Comparison of ENCODE assay signal across 8 mouse cellular contexts in genomic region chr10:62865167-62866034, GRCm38 (mm10). TPM values are rescaled to one million over a fixed set of nuclear protein-coding genes. Genes with fewer than 3 reads are reported as not detected.
DNase-seq lines count a peak whose midpoint lies in the region; ATAC-seq and TF ChIP-seq lines count a peak whose summit lies in the region.

No protein-coding gene starts in this region.

- TF ChIP-seq CTCF in C2C12 (IDR thresholded peaks at IDR 0.05; ENCODE audit: control insufficient read depth, insufficient read depth, insufficient read length) = no peak
- TF ChIP-seq CTCF in kidney, postnatal 0 days (IDR thresholded peaks at IDR 0.05; ENCODE audit: low read depth) = no peak
- no peak for TF ChIP-seq CTCF in liver, adult 2 months (IDR thresholded peaks at IDR 0.05; ENCODE audit: low read depth, low read length)

- peaks cover 35% of the 10 kb centered on the region for H3K4me1 ChIP-seq in forebrain, embryonic 10.5 days
- peaks cover 12 to 18% of the 10 kb centered on the region in 2 experiments for H3K4me1 ChIP-seq in heart, embryonic 14.5 days (ENCODE audit: control insufficient read depth in 2 of 2, insufficient read depth in 2 of 2, low read length in 2 of 2)
- peaks cover 8% of the 10 kb centered on the region; the same call in 1 of the 2 replicates for H3K4me1 ChIP-seq in kidney, postnatal 0 days (replicated peaks; ENCODE audit: insufficient read depth, low read length)
- 0 out of 2 replicates have a peak, but pooled peaks cover 2% of the 10 kb centered on the region for H3K4me1 ChIP-seq in liver, adult 2 months (ENCODE audit: control insufficient read depth, insufficient read depth, low read length)
- H3K4me1 ChIP-seq in stomach, embryonic 14.5 days (ENCODE audit: control insufficient read depth, insufficient read depth, low read length) = peaks cover 13% of the 10 kb centered on the region; the same call in 1 of the 2 replicates

- H3K27me3 ChIP-seq in C2C12 (ENCODE audit: control insufficient read depth, insufficient read depth, insufficient read length) = no peaks in the 10 kb centered on the region
- no peaks in the 10 kb centered on the region for H3K27me3 ChIP-seq in forebrain, embryonic 10.5 days (ENCODE audit: poor library complexity, severe bottlenecking)
- no peaks in the 10 kb centered on the region for H3K27me3 ChIP-seq in heart, embryonic 14.5 days (ENCODE audit: control insufficient read depth, insufficient read depth, low read length)
- H3K27me3 ChIP-seq in kidney, postnatal 0 days (ENCODE audit: insufficient read depth, low read length) = no peaks in the 10 kb centered on the region
- no peaks in the 10 kb centered on the region for H3K27me3 ChIP-seq in liver, adult 2 months (ENCODE audit: control insufficient read depth, insufficient read depth, low read length)
- H3K27me3 ChIP-seq in stomach, embryonic 14.5 days (ENCODE audit: control insufficient read depth, insufficient read depth, low read length) = no peaks in the 10 kb centered on the region

- no peak for TF ChIP-seq POLR2A in liver, adult 2 months (IDR thresholded peaks at IDR 0.05; ENCODE audit: extremely low read depth, insufficient read depth, low read length)

- WGBS in forebrain, embryonic 10.5 days = 2% methylated on average over 28 of the region's 28 CpGs
- WGBS in heart, embryonic 14.5 days = 0% methylated on average over 28 of the region's 28 CpGs
- WGBS in kidney, postnatal 0 days = under 1% methylated on average over 28 of the region's 28 CpGs
- WGBS in liver, adult 2 months = 4% methylated on average over 28 of the region's 28 CpGs
- 2% methylated on average over 28 of the region's 28 CpGs for WGBS in stomach, embryonic 14.5 days

- H3K79me2 ChIP-seq in C2C12 (ENCODE audit: control insufficient read depth, insufficient read depth) = no peaks in the 10 kb centered on the region
- H3K79me2 ChIP-seq in liver, adult 2 months (ENCODE audit: control insufficient read depth, insufficient read depth, low read length) = no peaks in the 10 kb centered on the region

- peak; percentile 93 for ATAC-seq in heart, embryonic 14.5 days (ENCODE audit: insufficient number of reproducible peaks, insufficient read depth, low FRiP score, low read depth)
- ATAC-seq in kidney, postnatal 0 days (replicated peaks; ENCODE audit: low FRiP score, low read depth) = peak; percentile 90
- peak; percentile 32 for ATAC-seq in monocyte, adult 5-6 weeks (replicated peaks; ENCODE audit: insufficient number of reproducible peaks, low FRiP score, low TSS enrichment, poor library complexity, severe bottlenecking)
- peak; percentile 93 for ATAC-seq in stomach, embryonic 14.5 days (ENCODE audit: insufficient number of reproducible peaks, insufficient read depth, low FRiP score, low read depth)

- peaks cover 4% of the 10 kb centered on the region; the same call in 1 of the 2 replicates for H3K9me3 ChIP-seq in forebrain, embryonic 10.5 days
- peaks cover 3% of the 10 kb centered on the region; the same call in 1 of the 2 replicates for H3K9me3 ChIP-seq in heart, embryonic 14.5 days (ENCODE audit: control insufficient read depth, low read length)
- no peaks in the 10 kb centered on the region for H3K9me3 ChIP-seq in kidney, postnatal 0 days (replicated peaks; ENCODE audit: low read length)
- H3K9me3 ChIP-seq in stomach, embryonic 14.5 days (ENCODE audit: control insufficient read depth, low read depth, low read length) = no peaks in the 10 kb centered on the region

- peak; percentile 90 for DNase-seq in brain, embryonic 18.5 days (ENCODE audit: low read depth, low spot score)
- peak; percentile 89 for DNase-seq in forebrain, embryonic 10.5 days (ENCODE audit: extremely low spot score, low spot score)
- peak; percentile 93 for DNase-seq in kidney, postnatal 0 days (ENCODE audit: low spot score)
- no peak for DNase-seq in liver, adult 2 months (ENCODE audit: extremely low read depth, low read depth, low spot score)

- peak overlapping the region; percentile 78 for H3K9ac ChIP-seq in heart, embryonic 14.5 days (ENCODE audit: low read length)
- H3K9ac ChIP-seq in kidney, postnatal 0 days (ENCODE audit: low read depth, low read length) = peak overlapping the region; percentile 50
- peak overlapping the region; percentile 33 for H3K9ac ChIP-seq in liver, adult 2 months (ENCODE audit: low read depth, low read length)
- peak overlapping the region; percentile 57 for H3K9ac ChIP-seq in stomach, embryonic 14.5 days (replicated peaks; ENCODE audit: low read depth, low read length)

- H3K79me3 ChIP-seq in C2C12 (ENCODE audit: low read depth) = no peaks in the 10 kb centered on the region

- peak overlapping the region; percentile 58 for H3ac ChIP-seq in C2C12 (ENCODE audit: control insufficient read depth, insufficient read length, low read depth)

- no peaks in the 10 kb centered on the region for H3K36me3 ChIP-seq in C2C12 (ENCODE audit: control insufficient read depth, insufficient read depth)
- peaks cover 23% of the 10 kb centered on the region for H3K36me3 ChIP-seq in forebrain, embryonic 10.5 days (replicated peaks)
- 0 out of 2 replicates have a peak, but pooled peaks cover 7% of the 10 kb centered on the region for H3K36me3 ChIP-seq in heart, embryonic 14.5 days (ENCODE audit: control insufficient read depth, insufficient read depth, low read length)
- H3K36me3 ChIP-seq in kidney, postnatal 0 days (ENCODE audit: insufficient read depth, low read length) = 0 out of 2 replicates have a peak, but pooled peaks cover 4% of the 10 kb centered on the region
- no peaks in the 10 kb centered on the region for H3K36me3 ChIP-seq in liver, adult 2 months (ENCODE audit: control insufficient read depth, insufficient read depth, low read length)
- H3K36me3 ChIP-seq in stomach, embryonic 14.5 days (ENCODE audit: control insufficient read depth, insufficient read depth, low read length) = no peaks in the 10 kb centered on the region

- peak overlapping the region; percentile 74 for H3K4me2 ChIP-seq in heart, embryonic 14.5 days (ENCODE audit: low read length)
- peak overlapping the region; percentile 80 for H3K4me2 ChIP-seq in kidney, postnatal 0 days (ENCODE audit: low read length)
- peak overlapping the region; percentile 85 for H3K4me2 ChIP-seq in stomach, embryonic 14.5 days (replicated peaks; ENCODE audit: low read depth, low read length)

- no peak overlapping the region for H3K4me3 ChIP-seq in C2C12 (ENCODE audit: insufficient read depth, poor library complexity, severe bottlenecking)
- peak overlapping the region; percentile 61 for H3K4me3 ChIP-seq in forebrain, embryonic 10.5 days
- H3K4me3 ChIP-seq in heart, embryonic 14.5 days (ENCODE audit: control insufficient read depth in 1 of 2, insufficient read depth in 1 of 2, low read depth in 1 of 2, low read length in 2 of 2) = peak overlapping the region; percentile 54 to 73
- peak overlapping the region; percentile 46 for H3K4me3 ChIP-seq in kidney, postnatal 0 days (replicated peaks; ENCODE audit: low read depth, low read length)
- peak overlapping the region; percentile 52 for H3K4me3 ChIP-seq in liver, adult 2 months (ENCODE audit: insufficient read depth, low read depth, low read length)
- H3K4me3 ChIP-seq in stomach, embryonic 14.5 days (ENCODE audit: low read depth, low read length) = peak overlapping the region; percentile 40

- H3K27ac ChIP-seq in forebrain, embryonic 10.5 days = peak overlapping the region; percentile 93
- peak overlapping the region; percentile 95 to 99 for H3K27ac ChIP-seq in heart, embryonic 14.5 days (replicated peaks in 1 of 2; ENCODE audit: control insufficient read depth in 1 of 2, insufficient read depth in 1 of 2, low read depth in 2 of 2, low read length in 2 of 2)
- H3K27ac ChIP-seq in kidney, postnatal 0 days = peak overlapping the region; percentile 90
- H3K27ac ChIP-seq in liver, adult 2 months (replicated peaks; ENCODE audit: insufficient read depth, low read depth, low read length) = no peak overlapping the region
- H3K27ac ChIP-seq in stomach, embryonic 14.5 days (ENCODE audit: low read length) = peak overlapping the region; percentile 87

TF ChIP-seq in C2C12, 6 proteins besides CTCF, POLR2A, EP300 and RAD21:
- no peak for TF ChIP-seq MAX (IDR thresholded peaks at IDR 0.05)
- no peak for TF ChIP-seq MYOD1 (IDR thresholded peaks at IDR 0.05; ENCODE audit: control insufficient read depth, insufficient read length, low read depth)
- no peak for TF ChIP-seq USF1 (IDR thresholded peaks at IDR 0.05; ENCODE audit: low read depth)

RNA-seq across cellular contexts. Expression of gene Tet1, which starts 43.4 kb away (rescaled TPM):
- 0.29 TPM for polyA plus RNA-seq in C2C12 (2012; fragmentation: generic; extraction: Trizol)
- polyA plus RNA-seq in forebrain, embryonic 10.5 days (2016; fragmentation: Nextera tagmentation; extraction: Ambion mirVana) = 30.6 and 33.1 TPM in 2 replicates
- polyA plus RNA-seq in heart, embryonic 14.5 days (2014; fragmentation: Nextera tagmentation; extraction: Ambion mirVana) = 32.0 and 35.0 TPM in 2 replicates
- 17.3 and 18.0 TPM in 2 replicates for polyA plus RNA-seq in kidney, postnatal 0 days (2015; fragmentation: Nextera tagmentation; extraction: Ambion mirVana)
- total RNA-seq in liver, adult 2 months (2014; rRNA removed) = 0.18 and 0.47 TPM in 2 replicates
- polyA plus RNA-seq in liver, adult 2 months (2012; rRNA removed) = 0.05 and 0.11 TPM in 2 replicates
- 0.10 to 3.2 TPM (median 0.85 TPM) in 3 replicates for total RNA-seq in monocyte, adult 5-6 weeks (2017)
- 33.3 and 34.7 TPM in 2 replicates for polyA plus RNA-seq in stomach, embryonic 14.5 days (2014; fragmentation: Nextera tagmentation; extraction: Ambion mirVana)

RNA-seq across cellular contexts. Expression of gene Slc25a16, which starts 55.0 kb away (rescaled TPM):
- 3.6 TPM for polyA plus RNA-seq in C2C12 (2012; fragmentation: generic; extraction: Trizol)
- polyA plus RNA-seq in forebrain, embryonic 10.5 days (2016; fragmentation: Nextera tagmentation; extraction: Ambion mirVana) = 10.7 and 11.9 TPM in 2 replicates
- 14.8 and 14.9 TPM in 2 replicates for polyA plus RNA-seq in heart, embryonic 14.5 days (2014; fragmentation: Nextera tagmentation; extraction: Ambion mirVana)
- 27.3 and 27.6 TPM in 2 replicates for polyA plus RNA-seq in kidney, postnatal 0 days (2015; fragmentation: Nextera tagmentation; extraction: Ambion mirVana)
- 41.8 and 42.8 TPM in 2 replicates for total RNA-seq in liver, adult 2 months (2014; rRNA removed)
- 49.0 and 66.2 TPM in 2 replicates for polyA plus RNA-seq in liver, adult 2 months (2012; rRNA removed)
- total RNA-seq in monocyte, adult 5-6 weeks (2017) = 19.2 to 25.3 TPM (median 20.8 TPM) in 3 replicates
- polyA plus RNA-seq in stomach, embryonic 14.5 days (2014; fragmentation: Nextera tagmentation; extraction: Ambion mirVana) = 15.3 and 17.5 TPM in 2 replicates

Comparison
In these comparisons a context has a peak if more than half of its experiments do, and no peak if none do; other contexts are left out.
1. ATAC-seq: peak in every context shown above with its lines; median percentile 93 in heart, embryonic 14.5 days; 93 in stomach, embryonic 14.5 days; 90 in kidney, postnatal 0 days; 32 in monocyte, adult 5-6 weeks.
2. RNA of gene Tet1, which starts 43.4 kb away (polyA plus RNA-seq): 33.3 to 34.7 TPM in stomach, embryonic 14.5 days, 32.0 to 35.0 TPM in heart, embryonic 14.5 days, 30.6 to 33.1 TPM in forebrain, embryonic 10.5 days and 17.3 to 18.0 TPM in kidney, postnatal 0 days; 0.29 TPM in C2C12 (single experiment) and 0.05 to 0.11 TPM in liver, adult 2 months; every median in the first group is over 10 times any median in the second.
3. Peak in every context shown above with its lines, with median percentiles within 50 percentile points of each other: H3K4me2 ChIP-seq and H3K9ac ChIP-seq.